Mouse (Mus musculus) myocyte (in vitro differentiated cells): Measurements from ENCODE around the gene Lemd1.

Experiments
- E2F4 ChIP-seq: IDR thresholded peaks from one replicate; pipeline ENCODE4 v1.6.1; 2011; ENCODE audit warnings: mild to moderate bottlenecking, control low read depth, moderate library complexity; ENCODE audit not compliant: insufficient read depth
- MAX ChIP-seq: IDR thresholded peaks from one replicate; pipeline ENCODE4 v1.6.1; 2011; ENCODE audit warnings: low read depth, mild to moderate bottlenecking, control low read depth
- MYOD1 ChIP-seq, 3 experiments: IDR thresholded peaks; one replicate each; pipeline ENCODE4 v1.6.1; 2011; ENCODE audit warnings: control low read depth in 2 of 3, low read depth in 2 of 3, mild to moderate bottlenecking in 2 of 3, moderate library complexity in 1 of 3; ENCODE audit not compliant: insufficient read length in 2 of 3, control insufficient read depth in 1 of 3
- MYOG ChIP-seq, 3 experiments: IDR thresholded peaks; one replicate each; pipeline ENCODE4 v1.6.1; 2011; ENCODE audit warnings: control low read depth in 2 of 3, low read depth in 2 of 3, mild to moderate bottlenecking in 2 of 3; ENCODE audit not compliant: insufficient read length in 2 of 3, control insufficient read depth in 1 of 3, insufficient read depth in 1 of 3
- POLR2A ChIP-seq: IDR thresholded peaks from one replicate; pipeline ENCODE4 v1.6.1; 2011; ENCODE audit warnings: low read depth, mild to moderate bottlenecking, control low read depth, moderate library complexity; ENCODE audit not compliant: insufficient read length
- POLR2AphosphoS2 ChIP-seq: IDR thresholded peaks from one replicate; pipeline ENCODE4 v1.6.1; 2011; ENCODE audit warnings: low read depth, control low read depth; ENCODE audit not compliant: insufficient read length
- TCF3 ChIP-seq: IDR thresholded peaks from one replicate; pipeline ENCODE4 v1.6.1; 2011; ENCODE audit warnings: low read depth, control low read depth; ENCODE audit not compliant: insufficient read length
- USF1 ChIP-seq: IDR thresholded peaks from one replicate; pipeline ENCODE4 v1.6.1; 2011; ENCODE audit warnings: low read depth, mild to moderate bottlenecking, control low read depth, moderate library complexity

- TF ChIP-seq POLR2A (no peak), POLR2AphosphoS2 (no peak), MYOG (IDR thresholded peaks at IDR 0.05; ENCODE audit: control insufficient read depth in 1 of 3, insufficient read depth in 1 of 3, insufficient read length in 2 of 3, low read depth in 2 of 3) (no peak), USF1 (no peak), E2F4 (no peak), MAX (no peak), MYOD1 (IDR thresholded peaks at IDR 0.05; ENCODE audit: control insufficient read depth in 1 of 3, insufficient read length in 2 of 3, low read depth in 2 of 3) (no peak), TCF3 (no peak)
Observed at GRCm38 (mm10) chr1:132264577-132264976, 73.3 kb downstream of the Lemd1 start.
